Mouse (Mus musculus) small intestine, adult 2 months (tissue): ENCODE measurements around the gene Ppp6r1.

Experiments
- CTCF ChIP-seq: fragments of 200-500 bp; IDR thresholded peaks from 2 replicates; pipeline ENCODE4 v1.5.1; 2012; ENCODE audit warnings: low read depth, mild to moderate bottlenecking, control low read depth, inconsistent platforms, low read length, moderate library complexity, mixed read lengths; ENCODE audit not compliant: insufficient replicate concordance, insufficient read length; ENCODE audit errors: extremely low read depth
- POLR2A ChIP-seq: fragments of 200-500 bp; IDR thresholded peaks from 2 replicates; pipeline ENCODE4 v1.6.1; 2012; ENCODE audit warnings: low read depth, mild to moderate bottlenecking, control low read depth, inconsistent platforms, low read length, moderate library complexity

GRCm38 (mm10) chr7:4668506-4668905 is 9.7 kb upstream of the Ppp6r1 start:
- TF ChIP-seq CTCF (no peak), POLR2A (no peak)
